Mouse (Mus musculus) stomach, embryonic 16.5 days (tissue): ENCODE data around the gene Mdm2. TPM values are rescaled to one million over a fixed set of nuclear protein-coding genes. Genes with fewer than 3 reads are reported as not detected.

Source experiments
- ATAC-seq: fragments of 200-750 bp; cut with Nextera tagmentation; 2 replicates; pipeline ENCODE4 v1.8.0; 2017; ENCODE audit warnings: moderate number of reproducible peaks, moderate TSS enrichment; ENCODE audit not compliant: insufficient read depth, low FRiP score
- H3K27ac ChIP-seq: fragments of 300-500 bp; sonication (generic); 2 replicates; pipeline ENCODE4 v1.5.1; 2014; ENCODE audit warnings: low read length
- H3K27me3 ChIP-seq: fragments of 300-500 bp; sonication (generic); 2 replicates; pipeline ENCODE4 v1.6.1; 2014; ENCODE audit warnings: low read length, control low read depth, mixed read lengths; ENCODE audit not compliant: control insufficient read depth, insufficient read depth
- H3K36me3 ChIP-seq: fragments of 300-500 bp; sonication (generic); 2 replicates; pipeline ENCODE4 v1.6.1; 2014; ENCODE audit warnings: low read length; ENCODE audit not compliant: control insufficient read depth, insufficient read depth
- H3K4me1 ChIP-seq: fragments of 300-500 bp; sonication (generic); 2 replicates; pipeline ENCODE4 v1.6.1; 2014; ENCODE audit warnings: low read length, control low read depth, mixed read lengths; ENCODE audit not compliant: control insufficient read depth, insufficient read depth
- H3K4me2 ChIP-seq: fragments of 300-500 bp; sonication (generic); 2 replicates; pipeline ENCODE4 v1.6.1; 2014; ENCODE audit warnings: low read depth, low read length, mixed read lengths
- H3K4me3 ChIP-seq: fragments of 300-500 bp; sonication (generic); replicated peaks from 2 replicates; pipeline ENCODE4 v1.5.1; 2014; ENCODE audit warnings: mild to moderate bottlenecking, low read length
- H3K9ac ChIP-seq: fragments of 300-500 bp; sonication (generic); 2 replicates; pipeline ENCODE4 v1.6.1; 2014; ENCODE audit warnings: low read length
- H3K9me3 ChIP-seq: fragments of 300-500 bp; sonication (generic); replicated peaks from 2 replicates; pipeline ENCODE4 v1.6.1; 2016; ENCODE audit warnings: low read length, control low read depth; ENCODE audit not compliant: control insufficient read depth
- WGBS: fragments of 180-500 bp; shearing (Covaris S2); extraction: QIAGEN DNeasy Blood & Tissue Kit; methylation state at CpG from one replicate; pipeline ENCODE4 v1.1.7; 2014; 5-methylcytosine and 5-hydroxymethylcytosine counted together
- polyA plus RNA-seq: library from polyadenylated mRNA; unstranded; fragments of >200 nt; fragmentation: Nextera tagmentation; extraction: Ambion mirVana; gene quantifications from 2 replicates; pipeline ENCODE4 v1.2.1, GENCODE M21; 2015

The Mdm2 gene
- polyA plus RNA-seq, 1 experiment from 2014 or later: 39.9 TPM

GRCm38 (mm10) chr10:117712191-117712754, 1.7 kb upstream of the Mdm2 start:
- peaks cover 7% of the 10 kb centered on the region for H3K4me1 ChIP-seq
- no peak overlapping the region for H3K4me3 ChIP-seq
- no peak for ATAC-seq
- no peaks in the 10 kb centered on the region for H3K9me3 ChIP-seq
- WGBS: 86% methylated on average over 9 of the region's 9 CpGs
- H3K4me2 ChIP-seq: no peak overlapping the region
- no peak overlapping the region for H3K27ac ChIP-seq
- no peaks in the 10 kb centered on the region for H3K27me3 ChIP-seq
- no peaks in the 10 kb centered on the region for H3K36me3 ChIP-seq
- H3K9ac ChIP-seq: no peak overlapping the region

DNA sequence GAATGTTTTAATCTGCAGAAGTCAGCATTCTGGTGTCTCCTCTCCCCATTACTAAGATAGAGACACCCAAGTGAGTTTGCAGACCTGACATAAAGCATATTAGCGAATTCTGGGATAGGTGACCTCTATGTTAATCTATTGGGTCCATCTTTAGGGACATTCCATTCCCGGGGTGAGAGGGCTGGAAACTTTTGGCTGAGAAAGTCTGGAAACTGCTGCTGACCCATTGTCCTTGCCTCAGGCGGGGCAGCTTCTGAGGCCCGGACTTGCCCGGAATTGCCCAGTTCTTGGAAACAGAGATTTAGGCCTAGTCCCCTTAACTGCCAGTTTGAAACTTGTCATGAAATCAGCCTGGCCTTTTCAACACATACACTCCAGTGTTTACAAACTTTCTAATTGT, 850 bp upstream of the Mdm2 start:
- 59% methylated on average over 5 of the region's 5 CpGs for WGBS
- Histone ChIP-seq H3K9me3 (no peaks in the 10 kb centered on the region), H3K4me3 (peak overlapping the region; percentile 87), H3K9ac (peak overlapping the region; percentile 69), H3K4me1 (peaks cover 14% of the 10 kb centered on the region), H3K27me3 (no peaks in the 10 kb centered on the region), H3K36me3 (0 out of 2 replicates have a peak, but pooled peaks cover 4% of the 10 kb centered on the region), H3K27ac (peak overlapping the region; percentile 54; the same call in 1 of the 2 replicates), H3K4me2 (peak overlapping the region; percentile 65)
- ATAC-seq: no peak

- peak overlapping the region; percentile 87 for H3K4me3 ChIP-seq
- no peaks in the 10 kb centered on the region for H3K27me3 ChIP-seq
- WGBS: under 1% methylated on average over 71 of the region's 71 CpGs
These were observed 491 bp downstream of the Mdm2 start for GRCm38 (mm10) chr10:117709930-117710603.

GRCm38 (mm10) chr10:117709326-117709830, 1.2 kb downstream of the Mdm2 start:
- Histone ChIP-seq H3K27me3 (no peaks in the 10 kb centered on the region), H3K36me3 (0 out of 2 replicates have a peak, but pooled peaks cover 4% of the 10 kb centered on the region), H3K4me2 (peak overlapping the region; percentile 70), H3K27ac (peak overlapping the region; percentile 99), H3K9me3 (no peaks in the 10 kb centered on the region), H3K4me3 (peak overlapping the region; percentile 87), H3K9ac (peak overlapping the region; percentile 100), H3K4me1 (peaks cover 14% of the 10 kb centered on the region)
- 33% methylated on average over 12 of the region's 12 CpGs for WGBS
- no peak for ATAC-seq

More at GRCm38 (mm10) chr10:117709930-117710603, 491 bp downstream of the Mdm2 start:
- Histone ChIP-seq H3K9ac (peak overlapping the region; percentile 100), H3K27ac (peak overlapping the region; percentile 99), H3K9me3 (no peaks in the 10 kb centered on the region), H3K4me1 (peaks cover 14% of the 10 kb centered on the region), H3K36me3 (0 out of 2 replicates have a peak, but pooled peaks cover 4% of the 10 kb centered on the region), H3K4me2 (peak overlapping the region; percentile 70)
- ATAC-seq: peak; percentile 81

DNA sequence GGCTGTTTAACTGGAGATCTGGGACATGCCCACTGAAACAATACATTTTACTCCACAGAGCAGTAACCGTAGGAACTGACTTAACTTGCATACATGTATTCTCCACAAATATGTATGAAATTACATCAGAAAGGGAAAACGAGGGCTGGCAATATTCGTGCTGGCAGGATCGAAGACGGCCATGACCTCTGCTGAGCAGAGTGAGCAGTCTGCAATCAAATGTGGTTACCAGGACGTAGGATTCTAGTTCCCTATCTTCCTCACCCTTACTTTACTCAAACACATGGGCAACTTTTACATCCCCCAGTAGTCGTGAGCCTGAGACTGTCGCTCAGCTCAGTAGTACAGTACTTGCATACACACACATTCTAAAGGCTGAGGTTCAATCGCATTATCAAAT, 1.7 kb downstream of the Mdm2 start:
- H3K9ac ChIP-seq: peak overlapping the region; percentile 57; the same call in 1 of the 2 replicates

GRCm38 (mm10) chr10:117708376-117708775, 2.2 kb downstream of the Mdm2 start:
- ATAC-seq: no peak
- Histone ChIP-seq H3K36me3 (peaks cover 10% of the 10 kb centered on the region; the same call in 1 of the 2 replicates), H3K4me3 (no peak overlapping the region), H3K9me3 (no peaks in the 10 kb centered on the region), H3K27me3 (no peaks in the 10 kb centered on the region), H3K27ac (no peak overlapping the region), H3K4me1 (peaks cover 14% of the 10 kb centered on the region), H3K9ac (no peak overlapping the region), H3K4me2 (no peak overlapping the region)
- WGBS: 95% methylated on average over 2 of the region's 2 CpGs

More for the DNA sequence above, 1.7 kb downstream of the Mdm2 start:
- H3K4me1 ChIP-seq: peaks cover 14% of the 10 kb centered on the region
- 0 out of 2 replicates have a peak, but pooled peaks cover 5% of the 10 kb centered on the region for H3K36me3 ChIP-seq
- no peaks in the 10 kb centered on the region for H3K27me3 ChIP-seq
- no peaks in the 10 kb centered on the region for H3K9me3 ChIP-seq
- ATAC-seq: no peak
- no peak overlapping the region for H3K27ac ChIP-seq
- H3K4me2 ChIP-seq: peak overlapping the region; percentile 70
- peak overlapping the region; percentile 87 for H3K4me3 ChIP-seq
- 65% methylated on average over 9 of the region's 9 CpGs for WGBS

DNA sequence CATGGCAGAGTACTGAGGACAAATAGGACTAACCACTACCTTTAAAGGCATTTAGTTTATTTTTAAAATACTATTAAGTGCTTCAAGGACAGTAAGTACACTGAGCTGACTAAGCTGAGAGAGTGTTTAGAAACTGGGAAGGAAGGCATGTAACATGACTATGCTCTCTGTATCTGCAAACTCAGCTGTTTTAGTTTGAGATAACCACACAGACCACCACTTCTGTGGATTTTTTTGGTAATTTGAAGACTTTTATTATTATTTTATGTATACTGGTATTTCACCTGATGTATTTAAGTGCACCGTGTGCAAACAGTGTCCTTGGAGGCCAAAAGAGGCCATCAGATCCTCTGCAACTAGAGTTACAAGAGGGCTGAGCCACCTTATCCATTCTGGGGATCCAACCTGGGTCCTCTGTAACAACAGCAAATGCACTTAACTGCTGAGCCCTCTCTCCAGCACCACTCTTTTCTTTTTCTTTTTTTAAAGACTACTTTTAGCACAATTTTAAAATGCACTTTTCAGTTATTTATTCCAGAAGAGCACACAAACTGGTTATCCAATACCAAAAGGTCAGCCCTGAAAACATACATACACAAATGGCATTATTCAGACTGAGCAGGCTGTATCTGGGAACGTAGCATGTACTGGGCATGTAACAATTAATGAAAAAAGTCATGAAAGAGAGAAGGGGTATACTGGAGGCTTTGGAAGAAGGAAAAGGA, 3.3 kb downstream of the Mdm2 start:
- H3K9ac ChIP-seq: no peak overlapping the region
- peaks cover 14% of the 10 kb centered on the region for H3K4me1 ChIP-seq
- H3K27ac ChIP-seq: no peak overlapping the region
- no peak overlapping the region for H3K4me3 ChIP-seq
- H3K9me3 ChIP-seq: no peaks in the 10 kb centered on the region
- 88% methylated on average over 2 of the region's 2 CpGs for WGBS
- H3K27me3 ChIP-seq: no peaks in the 10 kb centered on the region
- no peak for ATAC-seq
- peaks cover 15% of the 10 kb centered on the region; the same call in 1 of the 2 replicates for H3K36me3 ChIP-seq
- H3K4me2 ChIP-seq: no peak overlapping the region

GRCm38 (mm10) chr10:117706440-117706839, 4.1 kb downstream of the Mdm2 start:
- H3K27ac ChIP-seq: no peak overlapping the region
- H3K4me1 ChIP-seq: peaks cover 14% of the 10 kb centered on the region
- H3K27me3 ChIP-seq: no peaks in the 10 kb centered on the region
- H3K9ac ChIP-seq: no peak overlapping the region
- H3K4me3 ChIP-seq: no peak overlapping the region
- H3K4me2 ChIP-seq: no peak overlapping the region
- H3K9me3 ChIP-seq: no peaks in the 10 kb centered on the region
- WGBS: 83% methylated on average over 6 of the region's 6 CpGs
- peaks cover 21% of the 10 kb centered on the region for H3K36me3 ChIP-seq
- ATAC-seq: no peak

GRCm38 (mm10) chr10:117705806-117706205, 4.8 kb downstream of the Mdm2 start:
- Histone ChIP-seq H3K4me1 (peaks cover 14% of the 10 kb centered on the region), H3K36me3 (peaks cover 21% of the 10 kb centered on the region), H3K4me2 (no peak overlapping the region), H3K27me3 (no peaks in the 10 kb centered on the region), H3K27ac (no peak overlapping the region), H3K9me3 (no peaks in the 10 kb centered on the region), H3K9ac (no peak overlapping the region), H3K4me3 (no peak overlapping the region)
- no peak for ATAC-seq
